Mouse (Mus musculus): ENCODE data around the gene Chrna5.

- no peak for TF ChIP-seq CTCF (IDR thresholded peaks at IDR 0.05; ENCODE audit: extremely low read depth, insufficient read depth, low read length)
- TF ChIP-seq POLR2A (IDR thresholded peaks at IDR 0.05; ENCODE audit: extremely low read depth, insufficient read depth, low read length), result no peak
These were observed 50.9 kb downstream of the Chrna5 start for GRCm38 (mm10) chr9:55031435-55032167.

All from cortical plate, adult 2 months (tissue).